Mouse (Mus musculus): ENCODE measurements around the gene Mthfd1l.

Gene Mthfd1l

DNA sequence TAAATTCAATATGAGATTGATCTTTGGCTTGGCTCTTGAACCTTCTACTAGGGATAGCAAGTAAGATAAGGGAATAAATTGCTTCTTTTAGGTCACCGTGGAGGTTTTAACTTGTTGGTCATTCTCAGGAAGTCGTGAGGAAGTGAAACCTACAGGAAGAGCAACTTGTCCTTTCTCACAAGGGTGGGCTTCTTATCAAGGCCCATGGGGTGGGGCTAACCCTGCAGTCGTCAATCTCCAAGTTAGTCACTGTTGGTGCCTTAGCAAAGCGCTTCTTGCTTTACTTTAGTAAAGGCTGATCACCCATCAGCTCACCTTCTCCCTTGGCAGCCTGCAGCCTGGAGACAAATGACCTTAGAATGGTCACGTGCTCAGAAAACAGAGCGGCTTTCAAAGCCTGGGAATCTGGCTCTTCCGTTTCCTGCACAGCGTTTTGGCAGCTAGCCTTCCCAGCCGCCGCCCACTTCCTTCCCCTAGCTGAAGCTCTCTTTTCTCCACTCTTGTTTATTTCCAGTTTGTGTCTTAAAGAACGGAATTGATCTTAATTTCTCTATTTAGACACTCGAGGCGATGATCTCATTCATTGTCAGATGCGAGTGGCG lies 106.8 kb downstream of the Mthfd1l start:
- peak in 1 of 2 experiments; percentile 28 for DNase-seq (ENCODE audit: low spot score in 2 of 2)

DNA sequence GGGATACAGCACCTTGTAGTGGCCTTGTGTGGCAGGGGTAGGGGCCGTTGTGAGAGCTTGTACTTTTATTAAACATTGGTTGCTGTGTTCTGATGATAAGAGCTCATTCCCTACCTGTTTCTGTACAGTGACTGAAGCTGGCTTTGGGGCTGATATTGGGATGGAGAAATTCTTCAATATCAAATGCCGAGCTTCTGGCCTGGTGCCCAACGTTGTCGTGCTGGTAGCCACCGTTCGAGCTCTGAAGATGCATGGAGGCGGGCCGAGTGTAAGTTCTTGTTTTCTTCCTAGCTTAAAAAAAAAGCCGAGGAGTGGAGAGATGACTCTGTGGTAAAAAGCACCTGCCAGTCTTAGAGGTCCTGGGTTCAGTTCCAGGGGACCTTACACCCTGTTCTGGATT lies 110.7 kb downstream of the Mthfd1l start:
- no peak for DNase-seq (ENCODE audit: low spot score in 2 of 2)

DNA sequence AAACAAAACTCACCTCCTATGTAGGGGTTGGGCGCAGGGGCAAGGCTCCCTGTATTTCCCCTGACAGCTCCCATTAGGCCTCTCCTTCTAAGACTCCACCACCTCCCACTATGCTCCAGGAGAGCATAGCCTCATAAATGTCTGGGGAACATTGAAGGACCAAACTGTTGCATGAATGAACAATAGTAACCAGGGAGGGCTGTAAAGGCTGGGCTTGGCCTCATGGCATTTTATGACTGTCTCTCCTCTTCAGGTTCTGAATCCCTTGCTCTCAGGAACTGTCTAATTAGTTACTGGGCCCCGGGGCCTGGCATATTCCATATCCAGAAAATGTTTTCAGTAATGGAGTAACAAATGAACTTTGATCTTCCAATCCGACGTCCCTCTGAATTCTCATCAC lies 112.0 kb downstream of the Mthfd1l start:
- DNase-seq (ENCODE audit: low spot score in 2 of 2), result no peak

DNA sequence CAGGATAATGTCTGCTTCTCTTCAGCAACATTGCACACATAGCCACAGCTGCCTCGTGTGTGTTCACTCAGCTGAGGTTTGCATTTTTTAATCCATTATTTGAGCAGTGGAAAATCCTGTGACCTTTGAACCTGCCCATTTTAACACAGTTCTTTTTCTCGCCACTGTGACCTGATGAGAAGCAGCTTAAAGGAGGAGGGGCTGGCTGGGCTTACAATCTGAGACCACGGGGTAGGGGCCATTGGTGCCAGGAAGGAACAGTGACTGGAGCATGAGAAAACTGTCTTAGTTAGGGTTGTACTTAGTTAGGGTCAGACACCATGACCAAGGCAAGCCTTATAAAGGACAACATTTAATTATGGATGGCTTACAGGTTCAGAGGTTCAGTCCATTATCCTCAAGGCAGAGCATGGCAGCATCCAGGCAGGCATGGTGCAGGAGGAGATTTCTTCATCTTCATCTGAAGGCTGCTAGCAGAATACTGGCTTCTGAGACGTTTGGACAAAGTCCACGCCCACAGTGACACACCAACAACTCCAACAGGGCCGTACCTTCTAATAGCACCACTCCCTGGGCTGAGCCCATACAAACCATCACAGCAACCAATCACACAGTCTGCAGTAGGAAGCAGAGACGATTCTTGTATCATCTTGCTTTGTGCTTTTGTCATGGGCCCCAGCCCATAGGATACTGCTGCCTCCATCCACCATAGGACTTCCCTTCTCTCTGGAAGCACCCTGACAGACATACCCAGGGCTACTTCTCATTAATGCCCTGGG lies 112.6 kb downstream of the Mthfd1l start:
- no peak for DNase-seq (ENCODE audit: low spot score in 2 of 2)

DNA sequence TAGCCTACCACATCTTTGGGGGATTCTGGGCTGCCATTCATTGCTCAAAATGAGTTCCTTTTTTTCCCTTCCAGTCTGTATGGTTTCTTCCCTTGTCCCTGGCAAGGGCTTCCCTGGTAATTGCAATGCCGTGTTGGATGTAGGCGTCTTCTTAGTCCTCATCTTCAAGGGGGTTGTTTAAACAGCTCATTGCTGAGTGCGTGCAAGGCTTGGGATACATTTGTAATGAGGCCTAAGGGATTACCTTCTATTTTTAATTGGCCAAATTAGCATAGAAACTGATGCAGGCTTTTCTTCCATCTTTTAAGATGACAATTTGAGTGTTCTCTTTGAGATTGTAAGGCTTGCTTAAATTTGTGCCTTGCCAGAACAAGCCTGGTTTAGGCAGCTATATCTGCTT lies 114.6 kb downstream of the Mthfd1l start:
- no peak for DNase-seq (ENCODE audit: low spot score in 2 of 2)

DNA sequence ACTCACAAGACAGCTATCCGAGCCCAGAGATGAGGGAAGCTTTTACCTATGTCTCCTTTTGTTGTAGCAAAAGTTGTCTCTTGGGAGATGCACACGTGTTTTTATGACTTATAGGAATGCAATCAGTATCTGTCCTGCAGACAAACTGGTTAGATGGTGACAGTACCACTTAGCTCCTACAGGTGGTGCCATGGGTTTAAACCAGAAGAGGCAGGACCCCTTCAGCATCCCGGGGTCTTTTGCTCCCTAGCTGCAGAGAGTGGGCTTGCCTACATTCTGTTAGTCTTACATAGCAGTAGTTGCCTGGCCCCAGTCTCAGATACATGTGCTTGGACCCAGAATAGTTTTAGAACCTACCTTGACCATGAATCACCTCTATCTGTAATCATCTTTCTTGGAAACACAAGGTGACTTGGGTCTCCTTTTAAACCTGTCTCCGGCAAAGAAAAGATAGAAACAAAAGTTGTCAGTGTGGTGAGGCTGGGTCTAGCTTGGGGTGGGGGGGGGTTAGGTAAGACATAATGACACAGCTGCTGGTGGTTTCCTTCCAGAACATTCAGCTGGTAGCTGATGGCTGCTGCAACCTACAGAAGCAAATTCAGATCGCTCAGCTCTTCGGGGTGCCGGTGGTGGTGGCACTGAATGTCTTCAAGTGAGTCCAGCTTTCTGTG lies 116.0 kb downstream of the Mthfd1l start:
- peak; percentile 58 to 77 for DNase-seq (ENCODE audit: low spot score in 2 of 2)

DNA sequence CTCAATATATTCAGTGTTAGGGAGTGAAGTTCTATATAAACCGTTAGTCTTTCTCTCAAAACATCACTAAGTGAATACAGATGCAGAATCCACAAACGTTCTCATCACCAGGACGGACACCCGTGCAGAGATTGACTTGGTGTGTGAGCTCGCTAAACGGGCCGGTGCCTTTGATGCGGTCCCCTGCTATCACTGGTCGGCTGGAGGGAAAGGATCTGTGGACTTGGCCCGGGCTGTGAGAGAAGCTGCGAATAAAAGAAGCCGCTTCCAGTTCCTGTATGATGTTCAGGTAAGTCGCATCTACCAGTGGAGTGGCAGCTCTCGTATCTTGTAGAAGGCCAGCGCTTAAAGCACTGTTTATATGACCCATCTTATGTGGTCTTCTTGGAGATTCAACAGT lies 117.0 kb downstream of the Mthfd1l start:
- DNase-seq (ENCODE audit: low spot score in 2 of 2), result no peak

DNA sequence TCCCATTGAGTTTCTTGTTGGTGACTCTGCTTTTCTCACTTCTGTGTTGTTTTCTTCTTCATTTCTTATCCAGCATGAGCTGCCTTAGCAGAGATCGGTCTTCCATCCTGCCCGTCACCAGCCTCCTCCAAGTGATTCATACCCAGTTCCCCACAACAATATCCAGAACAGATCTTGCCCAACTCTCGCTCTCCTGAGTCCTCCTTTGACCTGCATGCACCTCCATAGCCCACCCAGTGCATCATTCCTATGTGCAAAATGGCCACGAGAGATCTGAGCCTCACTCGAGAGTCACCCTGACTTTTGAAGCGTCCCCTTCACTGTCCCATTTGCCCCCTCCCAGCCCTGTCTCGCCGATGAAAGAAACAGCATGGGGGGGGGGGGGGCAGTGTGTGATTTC lies 120.1 kb downstream of the Mthfd1l start:
- DNase-seq (ENCODE audit: low spot score in 2 of 2), result no peak

DNA sequence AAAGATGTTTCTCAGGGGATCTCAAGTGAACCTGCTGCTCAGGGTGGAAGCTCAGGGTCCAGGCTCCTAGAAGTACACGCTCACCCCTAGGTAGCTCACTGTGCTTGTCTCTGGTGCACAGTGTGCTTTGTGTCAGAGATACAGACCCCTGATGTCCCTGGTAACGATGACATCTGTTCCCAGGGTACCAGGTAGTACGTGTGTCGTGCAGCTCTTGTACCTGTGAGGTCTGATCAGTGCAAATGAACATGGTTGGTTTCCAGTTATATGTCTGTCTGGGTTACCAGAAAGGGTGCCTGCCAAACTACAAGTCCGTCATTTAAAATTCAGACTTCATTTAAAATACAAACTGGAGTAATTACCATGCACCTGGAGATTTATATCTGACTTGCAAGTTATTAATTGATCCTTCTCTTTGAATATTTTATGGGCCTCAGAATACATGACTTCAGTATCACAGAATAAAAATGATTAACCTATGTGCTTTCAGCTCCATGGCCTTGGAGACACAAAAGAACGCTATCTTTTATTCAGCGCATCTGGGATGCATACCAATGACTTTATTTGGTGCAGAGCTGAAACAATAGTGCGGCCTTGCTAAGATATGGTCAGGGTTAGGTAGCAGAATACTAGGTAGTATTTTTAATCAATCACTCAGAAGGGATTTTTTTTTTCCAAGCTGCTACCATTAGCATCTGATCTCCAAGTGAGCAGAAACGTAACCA lies 121.3 kb downstream of the Mthfd1l start:
- no peak for DNase-seq (ENCODE audit: low spot score in 2 of 2)

DNA sequence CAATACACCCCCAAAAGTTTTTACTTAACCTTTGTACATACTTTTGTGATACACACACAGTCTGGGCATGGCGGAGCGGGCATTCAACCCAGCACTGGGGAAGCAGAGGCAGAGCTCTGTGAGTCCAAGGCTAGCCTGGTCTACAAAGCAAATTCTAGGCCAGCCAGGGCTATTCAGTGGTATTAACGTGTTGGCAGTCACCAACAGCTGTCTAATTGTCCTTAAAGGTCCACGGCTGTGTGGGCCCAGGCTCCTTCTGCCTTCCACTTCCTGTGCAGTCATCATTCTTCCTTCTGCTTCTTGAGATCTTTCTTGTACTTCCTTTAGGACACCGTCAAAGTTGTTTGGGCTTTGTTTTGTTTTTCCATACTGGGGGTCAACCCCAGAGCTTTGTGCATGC lies 123.2 kb downstream of the Mthfd1l start:
- DNase-seq (ENCODE audit: low spot score in 2 of 2), result no peak

DNA sequence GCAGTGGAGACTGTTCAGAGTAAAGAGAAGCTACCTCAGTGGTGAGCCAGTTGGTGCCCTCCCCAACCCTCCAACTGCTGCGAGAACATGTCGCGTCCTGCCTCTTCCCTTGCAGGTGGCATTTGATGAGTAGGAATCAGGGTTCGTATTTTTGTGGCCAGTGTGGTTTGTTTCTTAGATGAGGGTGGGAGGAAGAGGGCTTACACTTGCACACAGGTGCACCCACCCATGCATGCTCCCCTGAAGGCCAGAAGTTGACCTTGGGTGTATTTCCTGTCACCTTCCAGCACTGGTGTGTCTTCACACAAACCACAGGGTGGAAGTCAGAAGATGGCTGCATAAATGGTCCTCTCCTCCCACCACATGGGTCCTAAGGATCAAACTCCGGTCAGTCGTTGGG lies 127.1 kb downstream of the Mthfd1l start:
- peak; percentile 71 to 74 for DNase-seq (ENCODE audit: low spot score in 2 of 2)

DNA sequence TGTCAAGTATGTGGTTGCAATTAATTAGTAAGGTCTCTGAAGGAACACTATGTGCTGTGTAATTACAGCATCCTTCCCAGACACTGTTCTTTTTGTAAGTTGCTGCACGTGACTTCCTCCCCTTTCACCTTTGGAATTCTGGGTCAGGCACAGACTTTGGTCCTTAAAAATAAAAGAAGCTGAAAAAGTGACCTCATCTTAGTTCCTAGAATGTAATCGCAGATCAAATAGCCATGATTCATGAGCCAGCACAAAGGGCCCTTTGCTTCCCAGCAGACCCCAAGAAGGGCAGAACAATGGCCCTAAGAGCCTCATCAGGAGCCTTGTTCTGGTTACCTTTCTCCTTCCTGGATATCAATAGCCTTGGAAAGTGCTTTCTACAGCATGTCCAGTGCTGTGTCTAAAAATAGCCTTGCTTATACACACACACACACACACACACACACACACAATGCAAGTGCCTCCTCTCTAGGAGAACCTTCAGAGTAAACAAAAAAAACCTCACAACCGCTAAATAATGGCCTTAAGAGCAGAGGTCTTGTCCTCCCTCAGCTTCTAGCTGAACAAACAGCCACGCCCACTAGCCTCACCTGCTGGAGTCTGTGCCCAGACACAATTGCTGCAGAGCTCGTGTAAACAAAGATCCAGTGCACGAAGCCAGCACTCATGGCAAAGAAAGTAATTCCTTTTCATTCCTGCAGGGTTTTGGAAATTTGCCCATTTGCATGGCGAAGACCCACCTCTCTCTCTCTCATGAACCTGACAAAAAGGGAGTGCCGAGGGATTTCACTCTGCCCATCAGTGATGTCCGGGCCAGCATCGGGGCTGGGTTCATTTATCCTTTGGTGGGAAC lies 133.0 kb downstream of the Mthfd1l start:
- no peak for DNase-seq (ENCODE audit: low spot score in 2 of 2)

DNA sequence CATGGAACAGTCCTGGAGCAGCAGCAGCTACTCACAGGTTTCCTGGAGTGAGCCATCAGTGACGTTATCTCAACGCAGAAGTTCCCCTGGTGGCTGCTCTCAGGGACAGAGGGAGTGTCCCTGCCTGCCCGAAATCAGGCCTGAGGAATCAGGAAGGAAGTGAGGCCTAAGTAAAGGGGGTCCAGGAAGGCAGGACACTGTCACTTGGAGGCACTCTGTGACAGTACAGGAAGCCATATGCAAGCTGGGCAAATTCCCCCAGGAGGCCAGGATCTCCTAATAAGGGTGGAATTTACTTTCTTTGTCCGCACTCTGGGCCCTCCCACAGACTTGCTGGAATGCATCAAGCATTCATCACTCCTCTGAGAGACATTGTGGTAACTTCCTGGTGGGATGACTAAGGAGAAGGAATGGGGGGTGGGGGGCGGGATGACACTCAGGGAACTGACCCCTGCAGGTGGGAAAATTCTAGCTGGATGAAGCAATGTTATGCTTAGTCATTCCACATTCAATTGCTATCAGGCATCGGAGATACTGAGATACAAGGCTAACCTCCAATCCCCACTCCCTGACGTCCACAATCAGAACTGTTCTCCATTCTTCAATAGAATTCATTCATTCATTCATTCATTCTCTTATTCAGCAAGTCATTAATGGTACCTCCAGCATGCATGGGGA lies 134.9 kb downstream of the Mthfd1l start:
- no peak for DNase-seq (ENCODE audit: low spot score in 2 of 2)

DNA sequence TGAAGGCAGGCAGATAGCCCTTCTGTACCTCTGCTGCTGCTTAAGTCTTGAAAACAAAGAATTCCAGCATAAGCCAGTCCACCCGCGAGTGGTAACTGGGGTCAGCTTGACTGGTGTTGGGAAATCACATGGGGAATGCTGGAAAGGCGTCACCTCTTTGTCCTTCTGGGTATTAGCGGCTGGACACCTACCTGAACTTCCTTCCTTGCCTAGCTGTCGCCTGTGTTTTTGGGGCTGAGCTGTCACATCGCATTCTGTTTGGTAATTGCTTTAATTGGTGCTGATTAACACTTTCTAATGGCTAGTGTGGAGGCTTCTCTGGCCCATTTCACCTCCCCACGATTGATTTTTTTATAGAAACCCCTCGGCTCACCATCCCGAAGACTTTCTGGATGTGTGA lies 135.5 kb downstream of the Mthfd1l start:
- no peak for DNase-seq (ENCODE audit: low spot score in 2 of 2)

DNA sequence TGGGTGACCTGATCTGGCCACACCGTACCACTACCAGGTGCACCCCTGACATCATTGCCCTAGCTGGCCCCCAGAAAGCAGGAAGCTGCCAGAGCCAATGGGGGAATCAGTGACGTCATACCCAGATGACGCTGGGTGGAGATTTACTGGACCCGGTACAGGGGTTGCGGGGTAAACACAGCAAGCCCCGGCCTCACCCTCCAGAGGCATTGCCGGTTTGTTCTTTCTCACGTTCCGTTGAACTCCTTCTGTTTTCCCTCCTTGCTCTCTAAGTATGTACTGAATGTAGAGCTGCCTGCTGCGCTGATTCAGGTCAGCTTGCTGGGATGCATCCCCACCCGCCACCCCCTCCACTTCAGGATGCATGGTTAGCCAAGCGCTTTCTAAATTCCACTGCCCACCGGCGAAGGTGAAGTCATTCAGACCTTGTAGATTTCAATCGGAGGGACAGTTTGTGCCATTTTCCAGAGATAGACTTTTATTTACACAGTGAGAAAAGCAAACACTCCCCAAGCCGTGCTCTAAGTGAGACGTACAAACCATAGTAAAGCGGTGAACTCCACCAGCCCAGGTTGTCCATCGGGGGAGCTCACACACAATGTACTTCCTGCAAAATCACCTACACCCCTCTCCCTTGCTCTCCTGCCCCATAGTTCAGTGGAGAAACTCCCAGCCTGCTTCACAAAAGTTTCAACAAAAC lies 138.3 kb downstream of the Mthfd1l start:
- DNase-seq (ENCODE audit: low spot score in 2 of 2), result no peak

DNA sequence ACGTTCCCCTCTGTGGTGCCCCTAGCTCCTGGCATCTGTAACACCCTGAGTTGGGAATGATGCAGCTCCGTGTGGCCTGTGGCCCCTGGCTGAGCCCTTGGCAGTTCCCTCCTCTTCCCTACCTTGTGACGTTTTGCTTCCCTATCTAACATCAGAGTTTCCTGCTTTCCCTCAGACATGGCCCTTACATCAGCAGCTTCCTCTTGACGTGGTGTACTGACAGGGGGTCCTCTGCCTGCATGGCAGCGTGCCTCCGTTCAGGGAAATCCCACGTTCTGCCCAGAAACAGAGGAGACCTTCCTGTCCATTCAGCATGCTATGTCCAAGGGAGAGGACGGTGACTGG lies 138.8 kb downstream of the Mthfd1l start:
- DNase-seq (ENCODE audit: low spot score in 2 of 2), result no peak

DNA sequence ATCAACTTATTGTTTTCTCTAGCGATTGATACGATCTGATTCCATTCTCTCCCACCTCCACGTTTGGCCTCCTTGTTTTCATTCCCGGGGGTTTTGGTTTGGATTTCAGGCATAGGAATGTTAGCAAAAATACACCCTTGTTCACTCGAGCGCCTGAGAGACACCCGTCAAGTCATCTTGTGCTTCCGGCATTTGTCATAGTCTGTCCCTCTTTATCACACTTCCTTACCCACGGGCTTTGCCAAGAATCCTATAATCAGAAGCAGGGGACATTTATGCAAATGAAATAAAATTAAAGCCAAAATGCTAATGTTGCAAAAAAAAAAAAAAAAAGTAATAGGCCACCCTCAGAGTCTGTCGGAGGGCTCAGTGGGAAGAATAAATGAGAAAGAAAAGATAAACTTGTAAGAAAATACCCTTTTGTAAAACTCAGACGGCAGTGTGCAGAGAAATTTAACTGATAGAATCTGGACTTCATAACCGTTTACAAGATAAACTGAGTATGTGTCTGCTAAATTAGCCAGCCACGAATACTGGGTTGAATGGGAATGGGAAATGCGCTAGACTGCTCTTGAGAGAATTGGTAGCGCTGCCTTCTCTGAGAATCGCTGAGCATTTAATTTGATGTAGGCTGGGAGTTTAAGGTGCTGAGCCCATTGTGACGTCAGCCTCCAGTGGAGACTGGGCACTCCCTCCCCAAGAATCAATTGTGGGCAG lies 139.9 kb downstream of the Mthfd1l start:
- DNase-seq (ENCODE audit: low spot score in 2 of 2), result no peak

DNA sequence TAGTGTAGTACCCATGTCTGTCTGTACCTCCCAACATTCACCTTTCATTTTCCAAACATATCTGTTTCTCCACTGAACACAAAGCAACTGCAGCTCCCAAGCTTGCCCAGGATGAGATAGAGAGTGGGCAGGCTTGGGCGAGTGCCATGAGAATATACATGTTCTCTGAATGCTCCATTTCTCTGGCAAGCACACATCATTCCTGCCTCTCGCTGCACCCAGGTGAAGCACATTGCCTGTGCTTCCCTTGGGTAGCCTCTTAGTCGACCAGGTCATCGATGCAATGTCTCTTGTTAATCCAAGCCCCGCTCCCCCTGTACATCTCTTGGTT lies 140.4 kb downstream of the Mthfd1l start:
- DNase-seq (ENCODE audit: low spot score in 2 of 2), result no peak

DNA sequence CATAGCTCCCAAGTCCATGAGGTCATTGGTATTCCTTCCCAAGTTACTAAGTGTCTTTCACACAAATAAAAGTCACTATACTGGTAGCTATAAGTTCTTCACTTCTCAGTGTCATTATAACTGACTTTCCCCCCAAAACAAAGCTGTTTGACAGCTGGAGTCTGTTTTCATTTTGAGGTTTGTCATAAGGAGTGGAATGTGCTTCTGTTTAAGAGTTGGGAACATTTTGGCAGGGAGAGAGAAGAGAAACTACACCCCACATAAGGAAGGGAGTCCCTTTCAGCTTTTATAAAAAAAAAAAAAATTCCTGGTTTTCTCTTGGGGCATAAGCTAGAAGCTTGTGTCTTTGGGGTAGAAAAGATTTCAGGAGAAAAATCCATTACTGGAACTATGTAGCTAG lies 143.7 kb downstream of the Mthfd1l start:
- no peak for DNase-seq (ENCODE audit: low spot score in 2 of 2)

DNA sequence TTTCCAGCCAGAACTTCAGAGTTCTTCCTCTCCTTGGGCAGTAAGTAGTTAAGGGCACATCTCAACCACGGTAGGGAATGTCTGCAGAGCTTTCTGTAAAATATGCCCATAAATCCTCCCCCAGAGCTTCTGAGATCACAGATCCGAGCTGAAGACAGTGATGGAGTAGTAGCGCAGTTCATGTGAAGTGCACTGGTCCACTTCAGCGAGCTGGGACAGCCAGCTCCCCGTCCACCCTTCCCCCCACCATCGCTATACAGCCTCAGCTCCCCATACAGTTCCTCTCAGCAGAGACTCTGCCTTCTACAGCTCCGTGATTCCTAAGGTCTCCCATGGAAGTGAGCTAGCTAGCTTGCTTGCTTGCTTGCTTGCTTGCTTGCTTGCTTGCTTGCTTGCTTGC lies 144.2 kb downstream of the Mthfd1l start:
- no peak for DNase-seq (ENCODE audit: low spot score in 2 of 2)

Measured in thymus, postnatal 10 days (tissue).